Mouse (Mus musculus) forebrain, postnatal 0 days (tissue): ENCODE results near the gene Krtap2-4. TPM values are rescaled to one million over a fixed set of nuclear protein-coding genes. Genes with fewer than 3 reads are reported as not detected.
"Not testable (repeated sequence)": the region's sequence is repeated elsewhere in the genome, so short reads cannot be mapped to it uniquely, and the experiment has no call there.

ENCODE experiments used
- ATAC-seq: fragments of 200-750 bp; cut with Nextera tagmentation; 2 replicates; pipeline ENCODE4 v1.8.0; 2017; ENCODE audit warnings: mild to moderate bottlenecking, moderate library complexity
- DNase-seq: peaks from one replicate; pipeline ENCODE4 v3.0.0-alpha.2; 2015
- H3K27ac ChIP-seq: fragments of 300-500 bp; sonication (generic); 2 replicates; pipeline ENCODE4 v1.5.1; 2014; ENCODE audit warnings: low read depth, mild to moderate bottlenecking, antibody characterized with exemption, low read length, moderate library complexity, mixed read lengths
- H3K27me3 ChIP-seq: fragments of 300-500 bp; sonication (generic); 2 replicates; pipeline ENCODE4 v1.6.1; 2014; ENCODE audit warnings: mild to moderate bottlenecking, low read length, mixed read lengths; ENCODE audit not compliant: insufficient read depth
- H3K36me3 ChIP-seq: fragments of 300-500 bp; sonication (generic); 2 replicates; pipeline ENCODE4 v1.6.1; 2014; ENCODE audit warnings: mild to moderate bottlenecking, moderate library complexity; ENCODE audit not compliant: insufficient read depth
- H3K4me1 ChIP-seq: fragments of 300-500 bp; sonication (generic); 2 replicates; pipeline ENCODE4 v1.6.1; 2014; ENCODE audit warnings: antibody characterized with exemption; ENCODE audit not compliant: insufficient read depth
- H3K4me2 ChIP-seq: fragments of 300-500 bp; sonication (generic); 2 replicates; pipeline ENCODE4 v1.6.1; 2014; ENCODE audit warnings: low read depth, mild to moderate bottlenecking, moderate library complexity
- H3K4me3 ChIP-seq: fragments of 300-500 bp; sonication (generic); 2 replicates; pipeline ENCODE4 v1.5.1; 2014; ENCODE audit warnings: low read depth, low read length, mixed read lengths
- H3K9ac ChIP-seq: fragments of 300-500 bp; sonication (generic); 2 replicates; pipeline ENCODE4 v1.6.1; 2014; ENCODE audit warnings: mild to moderate bottlenecking
- H3K9me3 ChIP-seq: fragments of 300-500 bp; sonication (generic); 2 replicates; pipeline ENCODE4 v1.6.1; 2016; ENCODE audit warnings: low read length
- CTCF ChIP-seq: sonication (generic); IDR thresholded peaks from 2 replicates; pipeline ENCODE4 v1.5.1; 2016; ENCODE audit warnings: antibody characterized with exemption, control low read depth, low read depth
- WGBS: fragments of 180-500 bp; shearing (Covaris S2); extraction: QIAGEN DNeasy Blood & Tissue Kit; methylation state at CpG from one replicate; pipeline ENCODE4 v1.1.7; 2014; 5-methylcytosine and 5-hydroxymethylcytosine counted together
- polyA plus RNA-seq: library from polyadenylated mRNA; unstranded; fragments of >200 nt; fragmentation: Nextera tagmentation; extraction: Ambion mirVana; gene quantifications from 2 replicates; pipeline ENCODE4 v1.2.1, GENCODE M21; 2015
- total RNA-seq: library from RNA; depleted of rRNA; stranded (reverse); fragments of >200 nt; gene quantifications from 2 replicates; pipeline ENCODE4 v1.2.3, GENCODE M21; 2014; rRNA removed

The Krtap2-4 gene
- not detected in 2 replicates for total RNA-seq
- polyA plus RNA-seq = not detected in 2 replicates

GRCm38 (mm10) chr11:99614796-99615363 lies at the start of gene Krtap2-4:
Krtap2-4 (minus strand) TSS chr11:99614846.
- DNase-seq (no peak), ATAC-seq (no peak)
- no peak within 1 kb of the TSS for H3K9ac ChIP-seq

GRCm38 (mm10) chr11:99662802-99663201 lies 48.2 kb upstream of the Krtap2-4 start:
- H3K4me3 ChIP-seq = no peak overlapping the region
- no peak for TF ChIP-seq CTCF
- no peak overlapping the region for H3K4me2 ChIP-seq
- H3K36me3 ChIP-seq = no peaks in the 10 kb centered on the region
- no peak overlapping the region for H3K27ac ChIP-seq
- ATAC-seq = no peak
- H3K27me3 ChIP-seq = no peaks in the 10 kb centered on the region
- no peak for DNase-seq
- 89% methylated on average over 10 of the region's 10 CpGs for WGBS
- H3K9ac ChIP-seq = no peak overlapping the region
- H3K4me1 ChIP-seq = no peaks in the 10 kb centered on the region
- no peaks in the 10 kb centered on the region for H3K9me3 ChIP-seq

More at GRCm38 (mm10) chr11:99614796-99615363, at the start of gene Krtap2-4:
- no peaks in the 10 kb centered on the region for H3K36me3 ChIP-seq
- H3K9me3 ChIP-seq = no peaks in the 10 kb centered on the region
- no peaks in the 10 kb centered on the region for H3K4me1 ChIP-seq
- 57% methylated on average over 3 of the region's 3 CpGs for WGBS
- H3K27me3 ChIP-seq = no peaks in the 10 kb centered on the region
- H3K4me3 ChIP-seq = no peak within 1 kb of the TSS
- H3K4me2 ChIP-seq = no peak within 1 kb of the TSS
- no peak within 1 kb of the TSS for H3K27ac ChIP-seq
- no peak for TF ChIP-seq CTCF

- H3K4me3 ChIP-seq = no peak overlapping the region
- ATAC-seq (no peak), DNase-seq (no peak)
- WGBS = 95% methylated on average over 4 of the region's 4 CpGs
- H3K4me1 ChIP-seq = no peaks in the 10 kb centered on the region
- H3K9ac ChIP-seq = no peak overlapping the region
- no peaks in the 10 kb centered on the region for H3K36me3 ChIP-seq
- H3K4me2 ChIP-seq = no peak overlapping the region
- H3K9me3 ChIP-seq = no peaks in the 10 kb centered on the region
- no peak overlapping the region for H3K27ac ChIP-seq
- TF ChIP-seq CTCF = no peak
- no peaks in the 10 kb centered on the region for H3K27me3 ChIP-seq
Measured at GRCm38 (mm10) chr11:99659256-99659655, 44.6 kb upstream of the Krtap2-4 start.

- not testable (repeated sequence) for H3K4me3 ChIP-seq, H3K27ac ChIP-seq, H3K36me3 ChIP-seq, H3K4me2 ChIP-seq, H3K9ac ChIP-seq, H3K4me1 ChIP-seq, DNase-seq, H3K27me3 ChIP-seq, ATAC-seq, H3K9me3 ChIP-seq
- WGBS = 66% methylated on average over 10 of the region's 10 CpGs
Measured at GRCm38 (mm10) chr11:99658467-99659010, 43.9 kb upstream of the Krtap2-4 start, which contains the start of gene Gm11563. Gm11563 (minus strand) TSS chr11:99658960.

GRCm38 (mm10) chr11:99657051-99657450 lies 42.4 kb upstream of the Krtap2-4 start:
- Histone ChIP-seq H3K36me3 (no peaks in the 10 kb centered on the region), H3K4me2 (no peak overlapping the region), H3K9me3 (no peaks in the 10 kb centered on the region), H3K27me3 (no peaks in the 10 kb centered on the region), H3K4me1 (no peaks in the 10 kb centered on the region), H3K4me3 (no peak overlapping the region), H3K9ac (no peak overlapping the region), H3K27ac (no peak overlapping the region)
- DNase-seq = no peak
- WGBS = 47% methylated on average over 5 of the region's 5 CpGs
- no peak for TF ChIP-seq CTCF
- ATAC-seq = no peak

GRCm38 (mm10) chr11:99650136-99650535 lies 35.5 kb upstream of the Krtap2-4 start, which contains the start of gene Gm11555:
Gm11555 (minus strand) TSS chr11:99650236.
- Histone ChIP-seq H3K27ac (no peak within 1 kb of the TSS), H3K4me1 (no peaks in the 10 kb centered on the region), H3K4me3 (no peak within 1 kb of the TSS), H3K36me3 (no peaks in the 10 kb centered on the region), H3K9ac (no peak within 1 kb of the TSS), H3K4me2 (no peak within 1 kb of the TSS), H3K9me3 (no peaks in the 10 kb centered on the region), H3K27me3 (no peaks in the 10 kb centered on the region)
- ATAC-seq (no peak), DNase-seq (no peak)
- no peak for TF ChIP-seq CTCF
- 87% methylated on average over 2 of the region's 2 CpGs for WGBS

- H3K36me3 ChIP-seq = no peaks in the 10 kb centered on the region
- DNase-seq (peak; percentile 17), ATAC-seq (no peak)
- no peaks in the 10 kb centered on the region for H3K9me3 ChIP-seq
- H3K27me3 ChIP-seq = no peaks in the 10 kb centered on the region
- H3K9ac ChIP-seq = no peak overlapping the region
- H3K4me3 ChIP-seq = no peak overlapping the region
- H3K4me2 ChIP-seq = no peak overlapping the region
- 70% methylated on average over 15 of the region's 15 CpGs for WGBS
- no peak for TF ChIP-seq CTCF
- no peaks in the 10 kb centered on the region for H3K4me1 ChIP-seq
- no peak overlapping the region for H3K27ac ChIP-seq
Measured at GRCm38 (mm10) chr11:99646444-99646843, 31.8 kb upstream of the Krtap2-4 start.
